Mouse (Mus musculus): Measurements from ENCODE around the gene Elmo1. TPM values are rescaled to one million over a fixed set of nuclear protein-coding genes. Genes with fewer than 3 reads are reported as not detected.

Elmo1 gene
- total and polyA plus RNA-seq, 2 experiments: 1.2 to 6.7 TPM

DNA sequence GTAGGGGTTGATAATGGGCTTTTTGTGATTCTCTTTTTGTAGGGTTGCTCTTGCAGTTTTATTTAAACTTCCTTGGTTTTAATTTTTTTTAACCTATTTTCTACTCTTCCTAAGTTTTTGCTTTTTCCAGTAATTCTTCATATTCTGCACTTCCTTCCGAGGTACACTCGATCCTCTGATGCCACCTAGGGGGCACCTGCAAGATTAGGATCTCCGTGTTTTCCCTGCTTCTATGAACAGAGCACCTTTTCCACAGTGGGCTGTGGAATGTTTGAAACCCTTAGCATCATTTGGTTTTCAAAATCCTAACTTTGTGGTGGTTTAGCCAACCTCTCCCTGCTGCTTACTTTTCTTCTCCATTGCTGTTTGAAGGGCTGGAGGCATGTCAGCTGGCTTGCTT, 181.4 kb downstream of the Elmo1 start:
- WGBS: 45% methylated on average over 3 of the region's 3 CpGs

DNA sequence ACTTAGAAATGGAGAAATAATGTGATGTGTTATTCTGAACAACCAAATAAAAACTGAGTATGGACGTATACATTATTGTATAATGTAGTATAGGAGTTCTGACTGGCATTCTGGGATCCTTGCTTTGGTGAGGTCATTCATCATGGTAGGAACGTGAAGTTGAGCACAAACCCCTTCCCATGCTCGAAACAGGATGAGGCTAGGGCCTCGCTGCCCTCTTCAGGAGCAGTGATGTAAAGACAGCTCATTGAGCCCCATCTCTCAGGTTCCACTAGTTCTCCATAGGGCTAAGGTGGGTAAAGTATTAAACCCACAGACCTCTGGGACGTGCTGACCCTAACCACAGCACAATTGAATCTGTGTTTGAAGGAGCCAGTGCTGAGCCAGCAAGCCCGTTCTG, 182.2 kb downstream of the Elmo1 start:
- no peaks in the 10 kb centered on the region for H3K27me3 ChIP-seq (ENCODE audit: control insufficient read depth, insufficient read depth, low read length)
- DNase-seq (ENCODE audit: extremely low read depth, low read depth, low spot score): no peak

More for the DNA sequence above, 181.4 kb downstream of the Elmo1 start:
- DNase-seq (ENCODE audit: extremely low read depth, low read depth, low spot score): peak; percentile 9
- Histone ChIP-seq H3K4me1 (ENCODE audit: control insufficient read depth, insufficient read depth, low read length) (no peaks in the 10 kb centered on the region), H3K9ac (ENCODE audit: low read depth, low read length) (no peak overlapping the region), H3K4me3 (ENCODE audit: insufficient read depth, low read depth, low read length) (no peak overlapping the region), H3K79me2 (ENCODE audit: control insufficient read depth, insufficient read depth, low read length) (no peaks in the 10 kb centered on the region), H3K36me3 (ENCODE audit: control insufficient read depth, insufficient read depth, low read length) (no peaks in the 10 kb centered on the region), H3K27ac (replicated peaks; ENCODE audit: insufficient read depth, low read depth, low read length) (no peak overlapping the region), H3K27me3 (ENCODE audit: control insufficient read depth, insufficient read depth, low read length) (no peaks in the 10 kb centered on the region)
- TF ChIP-seq CTCF (IDR thresholded peaks at IDR 0.05; ENCODE audit: low read depth, low read length) (peak; percentile 41; the same call in 1 of the 2 replicates), POLR2A (IDR thresholded peaks at IDR 0.05; ENCODE audit: extremely low read depth, insufficient read depth, low read length) (no peak)

DNA sequence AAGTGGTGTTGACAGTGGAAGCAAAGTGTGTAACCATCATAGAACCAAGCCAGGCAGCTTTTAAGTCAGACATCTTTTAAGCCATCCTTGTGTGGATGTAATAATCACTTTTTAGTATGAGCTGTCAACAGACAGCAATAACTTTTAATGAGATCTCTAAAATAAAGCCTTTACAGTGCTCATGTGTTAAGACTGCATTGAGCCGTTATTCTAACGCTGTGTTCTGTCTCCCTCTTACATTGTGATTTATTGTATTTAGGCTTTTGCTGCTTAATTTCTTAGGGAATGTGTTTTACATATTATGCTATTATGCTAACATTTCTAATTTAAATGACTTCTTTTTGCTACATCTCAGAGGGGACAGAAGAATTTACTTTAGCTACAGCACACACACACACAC, 189.5 kb downstream of the Elmo1 start:
- no peak overlapping the region for H3K27ac ChIP-seq (replicated peaks; ENCODE audit: insufficient read depth, low read depth, low read length)
- no peaks in the 10 kb centered on the region for H3K27me3 ChIP-seq (ENCODE audit: control insufficient read depth, insufficient read depth, low read length)
- no peak overlapping the region for H3K9ac ChIP-seq (ENCODE audit: low read depth, low read length)
- 95% methylated on average over 2 of the region's 2 CpGs for WGBS
- H3K36me3 ChIP-seq (ENCODE audit: control insufficient read depth, insufficient read depth, low read length): no peaks in the 10 kb centered on the region
- H3K79me2 ChIP-seq (ENCODE audit: control insufficient read depth, insufficient read depth, low read length): no peaks in the 10 kb centered on the region
- H3K4me1 ChIP-seq (ENCODE audit: control insufficient read depth, insufficient read depth, low read length): no peaks in the 10 kb centered on the region
- TF ChIP-seq POLR2A (IDR thresholded peaks at IDR 0.05; ENCODE audit: extremely low read depth, insufficient read depth, low read length) (no peak), CTCF (IDR thresholded peaks at IDR 0.05; ENCODE audit: low read depth, low read length) (no peak)
- DNase-seq (ENCODE audit: extremely low read depth, low read depth, low spot score): no peak
- H3K4me3 ChIP-seq (ENCODE audit: insufficient read depth, low read depth, low read length): no peak overlapping the region

More for the DNA sequence above, 182.2 kb downstream of the Elmo1 start:
- Histone ChIP-seq H3K4me3 (ENCODE audit: insufficient read depth, low read depth, low read length) (no peak overlapping the region), H3K4me1 (ENCODE audit: control insufficient read depth, insufficient read depth, low read length) (no peaks in the 10 kb centered on the region), H3K9ac (ENCODE audit: low read depth, low read length) (no peak overlapping the region), H3K79me2 (ENCODE audit: control insufficient read depth, insufficient read depth, low read length) (no peaks in the 10 kb centered on the region), H3K36me3 (ENCODE audit: control insufficient read depth, insufficient read depth, low read length) (no peaks in the 10 kb centered on the region), H3K27ac (replicated peaks; ENCODE audit: insufficient read depth, low read depth, low read length) (no peak overlapping the region)
- no peak for TF ChIP-seq POLR2A (IDR thresholded peaks at IDR 0.05; ENCODE audit: extremely low read depth, insufficient read depth, low read length)
- peak; percentile 57 for TF ChIP-seq CTCF (IDR thresholded peaks at IDR 0.05; ENCODE audit: low read depth, low read length)
- 58% methylated on average over 6 of the region's 6 CpGs for WGBS

DNA sequence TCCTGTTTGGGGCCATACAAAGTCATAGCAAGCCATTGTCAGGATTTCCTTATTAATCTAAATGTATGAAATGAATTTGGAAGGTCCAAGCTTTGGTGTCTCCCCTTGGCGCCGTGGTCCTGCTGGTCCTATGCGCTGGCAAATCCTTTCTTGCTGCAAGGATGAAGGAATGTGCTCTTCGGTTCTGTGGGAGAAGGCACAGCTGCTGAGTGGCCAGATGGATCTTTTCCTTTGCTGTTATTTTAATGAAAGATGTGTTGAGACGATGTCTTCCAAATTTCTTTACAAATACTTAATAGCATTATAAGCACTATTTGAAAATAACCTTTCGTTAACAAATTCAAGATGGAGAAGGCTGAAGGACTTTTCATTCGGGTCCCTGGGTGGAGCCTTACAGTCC, 193.5 kb downstream of the Elmo1 start:
- 93% methylated on average over 7 of the region's 7 CpGs for WGBS
- DNase-seq (ENCODE audit: extremely low read depth, low read depth, low spot score): no peak
- no peaks in the 10 kb centered on the region for H3K36me3 ChIP-seq (ENCODE audit: control insufficient read depth, insufficient read depth, low read length)
- no peaks in the 10 kb centered on the region for H3K79me2 ChIP-seq (ENCODE audit: control insufficient read depth, insufficient read depth, low read length)
- H3K4me1 ChIP-seq (ENCODE audit: control insufficient read depth, insufficient read depth, low read length): no peaks in the 10 kb centered on the region
- no peak overlapping the region for H3K27ac ChIP-seq (replicated peaks; ENCODE audit: insufficient read depth, low read depth, low read length)
- H3K27me3 ChIP-seq (ENCODE audit: control insufficient read depth, insufficient read depth, low read length): no peaks in the 10 kb centered on the region
- no peak overlapping the region for H3K4me3 ChIP-seq (ENCODE audit: insufficient read depth, low read depth, low read length)
- TF ChIP-seq CTCF (IDR thresholded peaks at IDR 0.05; ENCODE audit: low read depth, low read length): no peak
- TF ChIP-seq POLR2A (IDR thresholded peaks at IDR 0.05; ENCODE audit: extremely low read depth, insufficient read depth, low read length): no peak
- no peak overlapping the region for H3K9ac ChIP-seq (ENCODE audit: low read depth, low read length)

DNA sequence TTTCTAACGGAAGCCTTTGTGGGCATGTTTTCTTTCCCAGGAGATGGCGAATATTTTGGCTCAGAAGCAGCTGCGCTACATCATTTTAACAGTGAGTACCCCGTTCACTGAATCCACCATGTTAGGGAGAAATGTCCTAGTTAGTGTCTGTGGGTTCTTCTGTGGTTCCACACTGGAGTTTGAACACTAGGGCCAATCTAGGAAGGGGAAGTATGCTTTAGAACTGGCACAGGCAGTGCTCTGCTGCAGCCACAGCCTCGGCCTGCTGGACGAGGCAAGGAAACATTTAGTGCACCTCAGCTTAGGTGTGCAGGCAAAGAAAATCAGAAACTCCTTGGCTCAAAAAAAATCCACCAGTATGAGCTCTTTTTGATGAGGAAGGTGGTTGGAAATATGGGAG, 196.3 kb downstream of the Elmo1 start:
- H3K79me2 ChIP-seq (ENCODE audit: control insufficient read depth, insufficient read depth, low read length): no peaks in the 10 kb centered on the region
- H3K9ac ChIP-seq (ENCODE audit: low read depth, low read length): no peak overlapping the region
- H3K4me3 ChIP-seq (ENCODE audit: insufficient read depth, low read depth, low read length): no peak overlapping the region
- H3K4me1 ChIP-seq (ENCODE audit: control insufficient read depth, insufficient read depth, low read length): no peaks in the 10 kb centered on the region
- no peak for TF ChIP-seq CTCF (IDR thresholded peaks at IDR 0.05; ENCODE audit: low read depth, low read length)
- TF ChIP-seq POLR2A (IDR thresholded peaks at IDR 0.05; ENCODE audit: extremely low read depth, insufficient read depth, low read length): no peak
- no peaks in the 10 kb centered on the region for H3K27me3 ChIP-seq (ENCODE audit: control insufficient read depth, insufficient read depth, low read length)
- DNase-seq (ENCODE audit: extremely low read depth, low read depth, low spot score): no peak
- WGBS: 92% methylated on average over 6 of the region's 6 CpGs
- no peaks in the 10 kb centered on the region for H3K36me3 ChIP-seq (ENCODE audit: control insufficient read depth, insufficient read depth, low read length)
- no peak overlapping the region for H3K27ac ChIP-seq (replicated peaks; ENCODE audit: insufficient read depth, low read depth, low read length)

DNA sequence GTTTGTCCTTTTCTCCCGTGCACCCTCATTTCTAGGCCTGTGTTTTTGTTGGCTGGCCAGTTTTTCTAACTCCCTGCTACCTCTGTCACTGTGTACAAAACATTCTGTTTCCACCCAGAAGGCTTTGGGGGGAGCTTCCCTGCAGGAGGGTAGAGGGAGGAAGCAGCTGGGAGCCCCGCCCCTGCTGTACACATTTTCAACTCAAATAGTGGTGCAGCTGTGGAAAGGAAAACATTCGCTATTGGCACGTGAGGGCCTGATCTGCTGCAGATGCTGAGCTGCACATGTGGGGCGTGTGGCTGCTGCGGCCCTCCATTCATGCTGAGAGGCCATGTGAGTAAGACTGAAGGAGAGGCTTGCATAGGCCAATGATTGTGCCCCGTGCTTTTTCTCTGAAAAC, 198.0 kb downstream of the Elmo1 start:
- Histone ChIP-seq H3K4me3 (ENCODE audit: insufficient read depth, low read depth, low read length) (no peak overlapping the region), H3K27me3 (ENCODE audit: control insufficient read depth, insufficient read depth, low read length) (no peaks in the 10 kb centered on the region), H3K79me2 (ENCODE audit: control insufficient read depth, insufficient read depth, low read length) (no peaks in the 10 kb centered on the region), H3K27ac (replicated peaks; ENCODE audit: insufficient read depth, low read depth, low read length) (no peak overlapping the region), H3K4me1 (ENCODE audit: control insufficient read depth, insufficient read depth, low read length) (no peaks in the 10 kb centered on the region), H3K36me3 (ENCODE audit: control insufficient read depth, insufficient read depth, low read length) (no peaks in the 10 kb centered on the region), H3K9ac (ENCODE audit: low read depth, low read length) (no peak overlapping the region)
- DNase-seq (ENCODE audit: extremely low read depth, low read depth, low spot score): no peak
- TF ChIP-seq CTCF (IDR thresholded peaks at IDR 0.05; ENCODE audit: low read depth, low read length): no peak
- TF ChIP-seq POLR2A (IDR thresholded peaks at IDR 0.05; ENCODE audit: extremely low read depth, insufficient read depth, low read length): no peak
- WGBS: 84% methylated on average over 7 of the region's 7 CpGs

All from liver, adult 2 months (tissue).